Mouse (Mus musculus) spleen, adult 2 months (tissue): ENCODE data around the gene Armh1. TPM values are rescaled to one million over a fixed set of nuclear protein-coding genes. Genes with fewer than 3 reads are reported as not detected.

Source experiments
- DNase-seq, 2 experiments: peaks; one replicate each; pipeline versions ENCODE4 v3.0.0 to v3.0.0-alpha.2; 2012 to 2021; ENCODE audit warnings: low spot score in 2 of 2, low read depth in 1 of 2
- H3K27ac ChIP-seq: fragments of 200-500 bp; 2 replicates; pipeline ENCODE4 v1.5.1; 2012; ENCODE audit warnings: low read length, inconsistent platforms; ENCODE audit not compliant: insufficient read depth
- H3K27me3 ChIP-seq: fragments of 200-500 bp; 2 replicates; pipeline ENCODE4 v1.6.1; 2012; ENCODE audit warnings: mild to moderate bottlenecking, moderate library complexity, low read length, inconsistent platforms; ENCODE audit not compliant: control insufficient read depth, insufficient read depth
- H3K36me3 ChIP-seq: fragments of 200-500 bp; 2 replicates; pipeline ENCODE4 v1.6.1; 2012; ENCODE audit warnings: mild to moderate bottlenecking, low read length, inconsistent platforms; ENCODE audit not compliant: control insufficient read depth, insufficient read depth
- H3K4me1 ChIP-seq: fragments of 200-500 bp; 2 replicates; pipeline ENCODE4 v1.6.1; 2011; ENCODE audit warnings: inconsistent platforms; ENCODE audit not compliant: control insufficient read depth, insufficient read depth, insufficient read length
- H3K4me3 ChIP-seq: fragments of 200-500 bp; 2 replicates; pipeline ENCODE4 v1.5.1; 2011; ENCODE audit warnings: mild to moderate bottlenecking, inconsistent platforms; ENCODE audit not compliant: insufficient read depth, insufficient read length; ENCODE audit errors: extremely low read depth
- CTCF ChIP-seq: fragments of 200-500 bp; IDR thresholded peaks from 2 replicates; pipeline ENCODE4 v1.5.1; 2011; ENCODE audit warnings: mild to moderate bottlenecking, inconsistent platforms; ENCODE audit not compliant: insufficient read depth, insufficient read length, insufficient replicate concordance; ENCODE audit errors: extremely low read depth
- POLR2A ChIP-seq: fragments of 200-500 bp; IDR thresholded peaks from 2 replicates; pipeline ENCODE4 v1.6.1; 2011; ENCODE audit warnings: low read depth, low read length, inconsistent platforms
- WGBS: fragments of 180-500 bp; shearing (Covaris S2); methylation state at CpG from one replicate; pipeline ENCODE4 v1.1.7; 2018; 5-methylcytosine and 5-hydroxymethylcytosine counted together
- polyA plus RNA-seq: library from polyadenylated mRNA; depleted of rRNA; stranded (reverse); fragments of >200 nt; gene quantifications from 2 replicates; pipeline ENCODE4 v1.2.3, GENCODE M21; 2012

Armh1 gene
- polyA plus RNA-seq, 1 experiment, result 0.05 TPM

GRCm38 (mm10) chr4:117278381-117279252 is 26.7 kb upstream of the Armh1 start:
- Histone ChIP-seq H3K36me3 (peaks cover 52% of the 10 kb centered on the region), H3K27me3 (no peaks in the 10 kb centered on the region), H3K27ac (no peak overlapping the region), H3K4me1 (no peaks in the 10 kb centered on the region), H3K4me3 (no peak overlapping the region)
- no peak for DNase-seq
- WGBS, result 90% methylated on average over 10 of the region's 10 CpGs
- TF ChIP-seq POLR2A (no peak), CTCF (no peak)

- Histone ChIP-seq H3K27me3 (no peaks in the 10 kb centered on the region), H3K4me1 (no peaks in the 10 kb centered on the region), H3K4me3 (no peak overlapping the region), H3K27ac (no peak overlapping the region), H3K36me3 (peaks cover 56% of the 10 kb centered on the region)
- no peak for DNase-seq
- 90% methylated on average over 7 of the region's 7 CpGs for WGBS
- no peak for TF ChIP-seq CTCF
- TF ChIP-seq POLR2A, result no peak
Observed at GRCm38 (mm10) chr4:117277687-117278086, 25.8 kb upstream of the Armh1 start.

- WGBS, result 94% methylated on average over 13 of the region's 13 CpGs
- TF ChIP-seq CTCF, result no peak
- TF ChIP-seq POLR2A, result no peak
- H3K4me1 ChIP-seq, result no peaks in the 10 kb centered on the region
- no peak overlapping the region for H3K27ac ChIP-seq
- H3K27me3 ChIP-seq, result no peaks in the 10 kb centered on the region
- H3K4me3 ChIP-seq, result no peak overlapping the region
- H3K36me3 ChIP-seq, result peaks cover 59% of the 10 kb centered on the region
- no peak for DNase-seq
Observed at GRCm38 (mm10) chr4:117277021-117277420, 25.1 kb upstream of the Armh1 start.

GRCm38 (mm10) chr4:117276281-117276711 is 24.4 kb upstream of the Armh1 start:
- no peak overlapping the region for H3K27ac ChIP-seq
- no peak overlapping the region for H3K4me3 ChIP-seq
- DNase-seq, result no peak
- no peaks in the 10 kb centered on the region for H3K4me1 ChIP-seq
- WGBS, result 94% methylated on average over 17 of the region's 17 CpGs
- TF ChIP-seq CTCF, result no peak
- TF ChIP-seq POLR2A, result no peak
- H3K27me3 ChIP-seq, result no peaks in the 10 kb centered on the region
- H3K36me3 ChIP-seq, result peaks cover 59% of the 10 kb centered on the region

GRCm38 (mm10) chr4:117274720-117275119 is 22.8 kb upstream of the Armh1 start:
- no peak for TF ChIP-seq CTCF
- TF ChIP-seq POLR2A, result no peak
- H3K27ac ChIP-seq, result no peak overlapping the region
- H3K27me3 ChIP-seq, result no peaks in the 10 kb centered on the region
- DNase-seq, result no peak
- H3K4me1 ChIP-seq, result no peaks in the 10 kb centered on the region
- no peak overlapping the region for H3K4me3 ChIP-seq
- peaks cover 53% of the 10 kb centered on the region for H3K36me3 ChIP-seq
- 93% methylated on average over 4 of the region's 4 CpGs for WGBS

- Histone ChIP-seq H3K36me3 (peaks cover 47% of the 10 kb centered on the region), H3K27ac (no peak overlapping the region), H3K4me3 (no peak overlapping the region), H3K27me3 (no peaks in the 10 kb centered on the region), H3K4me1 (no peaks in the 10 kb centered on the region)
- no peak for TF ChIP-seq POLR2A
- no peak for TF ChIP-seq CTCF
- WGBS, result 86% methylated on average over 12 of the region's 12 CpGs
- no peak for DNase-seq
Observed at GRCm38 (mm10) chr4:117272459-117272858, 20.5 kb upstream of the Armh1 start.

- TF ChIP-seq CTCF (peak; percentile 80; the same call in 1 of the 2 replicates), POLR2A (no peak)
- WGBS, result 22% methylated on average over 6 of the region's 6 CpGs
- peak; percentile 36 to 62 for DNase-seq
Observed at GRCm38 (mm10) chr4:117270278-117270677, 18.4 kb upstream of the Armh1 start.

More at GRCm38 (mm10) chr4:117270278-117270677, 18.4 kb upstream of the Armh1 start:
- no peaks in the 10 kb centered on the region for H3K27me3 ChIP-seq
- H3K4me3 ChIP-seq, result no peak overlapping the region
- peaks cover 26% of the 10 kb centered on the region for H3K36me3 ChIP-seq
- no peaks in the 10 kb centered on the region for H3K4me1 ChIP-seq
- no peak overlapping the region for H3K27ac ChIP-seq
